Comparison of ENCODE assay signal across 8 mouse cellular contexts in the genomic region with DNA sequence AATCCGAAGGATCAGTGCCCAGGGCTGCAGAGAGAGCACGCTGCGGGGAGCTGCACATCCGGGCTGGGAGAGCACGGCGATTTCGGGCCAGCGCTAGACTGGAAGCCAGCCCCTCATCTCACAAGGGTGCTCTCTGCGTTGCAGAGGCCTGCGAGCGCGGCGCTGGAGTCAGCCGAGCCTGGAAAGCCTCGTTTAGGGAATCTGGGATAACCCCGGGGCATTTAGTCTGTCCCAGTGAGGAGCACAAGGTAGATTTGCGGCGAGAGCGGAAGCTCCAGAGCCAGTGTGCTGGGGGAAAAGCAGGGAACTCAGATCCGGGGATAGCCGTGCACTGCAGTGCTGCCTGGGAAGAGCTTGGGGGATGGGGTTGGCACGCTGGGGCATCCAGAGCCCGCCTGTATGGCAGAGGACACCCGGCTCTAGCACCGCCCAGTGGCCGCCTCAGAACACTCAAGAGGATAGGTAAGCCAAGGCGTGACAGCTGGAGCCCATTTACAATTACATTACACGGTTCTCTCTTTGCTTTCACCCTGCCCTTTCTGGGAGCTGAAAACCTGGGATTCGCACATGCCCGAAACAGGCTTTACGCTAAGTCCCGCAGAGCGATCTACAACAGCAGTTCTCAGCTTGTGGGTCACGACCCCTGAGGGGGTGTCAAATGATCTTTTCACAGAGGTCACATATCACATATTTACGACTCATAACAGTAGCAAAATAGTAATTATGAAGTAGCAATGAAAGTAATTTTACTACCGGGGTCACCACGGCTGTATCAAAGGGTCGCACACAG.
DNase-seq lines count a peak whose midpoint lies in the region; ATAC-seq and TF ChIP-seq lines count a peak whose summit lies in the region.

No protein-coding gene starts in this region.

- TF ChIP-seq POLR2A in lung, adult 2 months (IDR thresholded peaks at IDR 0.05; ENCODE audit: borderline replicate concordance, extremely low read depth, low read depth, low read length) = no peak
- TF ChIP-seq POLR2A in olfactory bulb, adult 2 months (IDR thresholded peaks at IDR 0.05; ENCODE audit: insufficient read depth, low read depth, low read length) = no peak

- TF ChIP-seq CTCF in G1E (IDR thresholded peaks at IDR 0.05; ENCODE audit: low read depth, low read length) = no peak
- TF ChIP-seq CTCF in lung, adult 2 months (IDR thresholded peaks at IDR 0.05; ENCODE audit: insufficient read depth, low read length) = peak; percentile 53; the same call in 1 of the 2 replicates
- TF ChIP-seq CTCF in olfactory bulb, adult 2 months (IDR thresholded peaks at IDR 0.05; ENCODE audit: insufficient read depth, low read depth, low read length) = peak; percentile 42; the same call in 1 of the 2 replicates

- no peaks in the 10 kb centered on the region for H3K36me3 ChIP-seq in G1E (replicated peaks)
- no peaks in the 10 kb centered on the region for H3K36me3 ChIP-seq in hindbrain, embryonic 12.5 days

- H3K27ac ChIP-seq in hindbrain, embryonic 12.5 days = peak overlapping the region; percentile 85
- H3K27ac ChIP-seq in olfactory bulb, adult 2 months (ENCODE audit: insufficient read depth, low read depth, low read length) = peak overlapping the region; percentile 61

- no peaks in the 10 kb centered on the region for H3K4me1 ChIP-seq in G1E (ENCODE audit: insufficient read depth, low read depth, low read length)
- peaks cover 32% of the 10 kb centered on the region for H3K4me1 ChIP-seq in hindbrain, embryonic 12.5 days
- peaks cover 10% of the 10 kb centered on the region for H3K4me1 ChIP-seq in lung, adult 2 months (ENCODE audit: control insufficient read depth, insufficient read depth, low read length)
- peaks cover 19% of the 10 kb centered on the region for H3K4me1 ChIP-seq in olfactory bulb, adult 2 months (ENCODE audit: control insufficient read depth, insufficient read depth, low read length)

- 5% methylated on average over 38 of the region's 38 CpGs for WGBS in hindbrain, embryonic 12.5 days
- 11% methylated on average over 38 of the region's 38 CpGs for WGBS in lung, adult 2 months
- 13% methylated on average over 38 of the region's 38 CpGs for WGBS in olfactory bulb, adult 2 months

- H3K27me3 ChIP-seq in G1E (ENCODE audit: insufficient read depth, low read length) = peaks cover 6% of the 10 kb centered on the region; the same call in 1 of the 2 replicates
- H3K27me3 ChIP-seq in hindbrain, embryonic 12.5 days = peaks cover 53% of the 10 kb centered on the region

- peak overlapping the region; percentile 61 for H3K9ac ChIP-seq in hindbrain, embryonic 12.5 days

- H3K4me2 ChIP-seq in hindbrain, embryonic 12.5 days (replicated peaks) = peak overlapping the region; percentile 88

- peaks cover 22% of the 10 kb centered on the region for H3K9me3 ChIP-seq in G1E (replicated peaks)
- H3K9me3 ChIP-seq in hindbrain, embryonic 12.5 days (replicated peaks) = no peaks in the 10 kb centered on the region

- DNase-seq in G1E (ENCODE audit: low spot score) = no peak
- peak; percentile 85 for DNase-seq in cerebellum, adult 9-10 months
- DNase-seq in frontal cortex, postnatal 10 days (ENCODE audit: low spot score in 2 of 2) = peak; percentile 76 to 84
- DNase-seq in layer of hippocampus, adult 9-10 months (ENCODE audit: low spot score) = peak; percentile 56
- DNase-seq in lung, adult 2 months = peak; percentile 37
- peak; percentile 76 for DNase-seq in thymus, postnatal 14 days

- H3K4me3 ChIP-seq in G1E (ENCODE audit: low read depth, low read length) = peak overlapping the region; percentile 7; the same call in 1 of the 2 replicates
- peak overlapping the region; percentile 43 for H3K4me3 ChIP-seq in hindbrain, embryonic 12.5 days
- H3K4me3 ChIP-seq in lung, adult 2 months (replicated peaks; ENCODE audit: extremely low read depth, low read depth, low read length) = peak overlapping the region; percentile 34
- peak overlapping the region; percentile 48 for H3K4me3 ChIP-seq in olfactory bulb, adult 2 months (ENCODE audit: insufficient read depth, low read depth, low read length)

- ATAC-seq in G1E (ENCODE audit: extremely low read depth, insufficient number of reproducible peaks, low FRiP score, poor library complexity, severe bottlenecking) = no peak
- ATAC-seq in hindbrain, embryonic 12.5 days (ENCODE audit: low FRiP score) = peak; percentile 92
